10 mouse cellular contexts compared by ENCODE assay signal in genomic region chr3:59312610-59313009, GRCm38 (mm10). TPM values are rescaled to one million over a fixed set of nuclear protein-coding genes. Genes with fewer than 3 reads are reported as not detected.
A peak's percentile ranks its signal among the peaks of the same experiment; 100 is the strongest.
DNase-seq lines count a peak whose midpoint lies in the region; ATAC-seq and TF ChIP-seq lines count a peak whose summit lies in the region.
"Had no signal": no experiment of that assay in that cellular context is flagged by ENCODE, and none has a peak within 500 bp of the region (broad histone marks: within the 10 kb centered on the region; RNA-seq: fewer than 3 reads in every experiment).

No protein-coding gene starts in this region.

- peak; percentile 44 to 63 for DNase-seq in frontal cortex, adult 2 months (ENCODE audit: extremely low spot score in 1 of 2, low spot score in 1 of 2)
- no peak for DNase-seq in frontal cortex, postnatal 14 days (ENCODE audit: low spot score in 2 of 2)
- DNase-seq in midbrain, embryonic 14.5 days, result no peak
- peak; percentile 66 for DNase-seq in layer of hippocampus, adult 9-10 months (ENCODE audit: low spot score)
- no peak for DNase-seq in thymus, postnatal 4 days
- no peak for DNase-seq in urinary bladder, postnatal 14 days (ENCODE audit: low spot score)

- H3K4me2 ChIP-seq in midbrain, embryonic 14.5 days (ENCODE audit: low read length), result no peak overlapping the region
- no peak overlapping the region for H3K4me2 ChIP-seq in midbrain, embryonic 15.5 days
- H3K4me2 ChIP-seq: hindbrain, embryonic 14.5 days; limb, embryonic 15.5 days had no signal

- no peaks in the 10 kb centered on the region for H3K4me1 ChIP-seq in midbrain, embryonic 14.5 days (ENCODE audit: control insufficient read depth, insufficient read depth, low read length)
- H3K4me1 ChIP-seq in midbrain, embryonic 15.5 days, result no peaks in the 10 kb centered on the region
- 0 out of 2 replicates have a peak, but pooled peaks cover 2% of the 10 kb centered on the region for H3K4me1 ChIP-seq in olfactory bulb, adult 2 months (ENCODE audit: control insufficient read depth, insufficient read depth, low read length)
- H3K4me1 ChIP-seq: limb, embryonic 15.5 days had no signal

- TF ChIP-seq POLR2A in olfactory bulb, adult 2 months (IDR thresholded peaks at IDR 0.05; ENCODE audit: insufficient read depth, low read depth, low read length), result no peak

- H3K4me3 ChIP-seq in midbrain, embryonic 14.5 days (replicated peaks; ENCODE audit: low read depth, low read length), result no peak overlapping the region
- H3K4me3 ChIP-seq in midbrain, embryonic 15.5 days, result no peak overlapping the region
- H3K4me3 ChIP-seq in olfactory bulb, adult 2 months (ENCODE audit: insufficient read depth, low read depth, low read length), result no peak overlapping the region
- H3K4me3 ChIP-seq: limb, embryonic 15.5 days had no signal

- no peaks in the 10 kb centered on the region for H3K9me3 ChIP-seq in midbrain, embryonic 14.5 days (ENCODE audit: control insufficient read depth, low read length)
- no peaks in the 10 kb centered on the region for H3K9me3 ChIP-seq in midbrain, embryonic 15.5 days
- H3K9me3 ChIP-seq: limb, embryonic 15.5 days had no signal

- no peaks in the 10 kb centered on the region for H3K36me3 ChIP-seq in midbrain, embryonic 14.5 days (ENCODE audit: control insufficient read depth, insufficient read depth, low read length)
- H3K36me3 ChIP-seq in midbrain, embryonic 15.5 days (replicated peaks), result 0 out of 2 replicates have a peak, but pooled peaks cover 1% of the 10 kb centered on the region

- H3K27me3 ChIP-seq in midbrain, embryonic 14.5 days (ENCODE audit: control insufficient read depth, insufficient read depth, low read length), result no peaks in the 10 kb centered on the region
- no peaks in the 10 kb centered on the region for H3K27me3 ChIP-seq in midbrain, embryonic 15.5 days (replicated peaks)
- H3K27me3 ChIP-seq: limb, embryonic 15.5 days had no signal

- H3K9ac ChIP-seq in midbrain, embryonic 14.5 days (replicated peaks; ENCODE audit: low read length), result no peak overlapping the region
- H3K9ac ChIP-seq in midbrain, embryonic 15.5 days, result no peak overlapping the region
- H3K9ac ChIP-seq: hindbrain, embryonic 14.5 days; limb, embryonic 15.5 days had no signal

- no peak overlapping the region for H3K27ac ChIP-seq in midbrain, embryonic 14.5 days (replicated peaks; ENCODE audit: low read depth, low read length)
- H3K27ac ChIP-seq in midbrain, embryonic 15.5 days, result no peak overlapping the region
- peak overlapping the region; percentile 19; the same call in 1 of the 2 replicates for H3K27ac ChIP-seq in olfactory bulb, adult 2 months (ENCODE audit: insufficient read depth, low read depth, low read length)
- H3K27ac ChIP-seq: hindbrain, embryonic 14.5 days; limb, embryonic 15.5 days had no signal

- TF ChIP-seq CTCF in olfactory bulb, adult 2 months (IDR thresholded peaks at IDR 0.05; ENCODE audit: insufficient read depth, low read depth, low read length), result no peak

- WGBS in midbrain, embryonic 14.5 days, result 92% methylated on average over 10 of the region's 10 CpGs
- 91% methylated on average over 10 of the region's 10 CpGs for WGBS in midbrain, embryonic 15.5 days
- WGBS in olfactory bulb, adult 2 months, result 57% methylated on average over 10 of the region's 10 CpGs

- 0 out of 2 replicates have a peak, but pooled peaks have one; percentile 27 for ATAC-seq in midbrain, embryonic 14.5 days (ENCODE audit: low FRiP score, low TSS enrichment)
- ATAC-seq in midbrain, embryonic 15.5 days (replicated peaks), result no peak

RNA-seq across cellular contexts. Expression of gene Igsf10, which starts 31.6 kb away (rescaled TPM):
- 0.92 and 1.0 TPM in 2 replicates for polyA plus RNA-seq in frontal cortex, adult 2 months (2012; rRNA removed)
- polyA plus RNA-seq in midbrain, embryonic 14.5 days (2014; fragmentation: Nextera tagmentation; extraction: Ambion mirVana), result 2.9 and 3.5 TPM in 2 replicates
- polyA plus RNA-seq in midbrain, embryonic 15.5 days (2015; fragmentation: Nextera tagmentation; extraction: Ambion mirVana), result 2.8 and 3.2 TPM in 2 replicates
- polyA plus RNA-seq in olfactory bulb, adult 2 months (2012; ENCODE audit: insufficient read depth, insufficient read length, low replicate concordance, missing spikeins), result not detected in 2 replicates

RNA-seq across cellular contexts. Expression of gene P2ry12, which starts 49.9 kb away (rescaled TPM):
- polyA plus RNA-seq in frontal cortex, adult 2 months (2012; rRNA removed), result 57.4 and 91.1 TPM in 2 replicates
- 4.5 and 5.6 TPM in 2 replicates for polyA plus RNA-seq in midbrain, embryonic 14.5 days (2014; fragmentation: Nextera tagmentation; extraction: Ambion mirVana)
- 5.9 and 7.7 TPM in 2 replicates for polyA plus RNA-seq in midbrain, embryonic 15.5 days (2015; fragmentation: Nextera tagmentation; extraction: Ambion mirVana)
- not detected in 2 replicates for polyA plus RNA-seq in olfactory bulb, adult 2 months (2012; ENCODE audit: insufficient read depth, insufficient read length, low replicate concordance, missing spikeins)

Comparison
In these comparisons a context has a peak if more than half of its experiments do, and no peak if none do; other contexts are left out.
1. DNase-seq: peak in frontal cortex, adult 2 months (2 of 2) and layer of hippocampus, adult 9-10 months (single experiment); none in frontal cortex, postnatal 14 days (0 of 2), midbrain, embryonic 14.5 days (single experiment), thymus, postnatal 4 days (single experiment) and urinary bladder, postnatal 14 days (single experiment).